Mouse (Mus musculus) ES-E14 (cell line): ENCODE measurements at regions not wholly inside any gene's neighbourhood (a gene's known extent, or its start where the extent isn't known, plus 50 kb on each side); places are given as distances from the start of the nearest gene placed in this dataset.

Source experiments
- MAFK ChIP-seq: IDR thresholded peaks from 2 replicates; pipeline ENCODE4 v1.6.1; 2014; ENCODE audit warnings: mild to moderate bottlenecking, low read depth, low read length, inconsistent platforms; ENCODE audit not compliant: insufficient read depth
- ZC3H11A ChIP-seq: IDR thresholded peaks from 2 replicates; pipeline ENCODE4 v1.6.1; 2012; ENCODE audit warnings: low read depth, mild to moderate bottlenecking, inconsistent platforms, low read length, borderline replicate concordance

DNA sequence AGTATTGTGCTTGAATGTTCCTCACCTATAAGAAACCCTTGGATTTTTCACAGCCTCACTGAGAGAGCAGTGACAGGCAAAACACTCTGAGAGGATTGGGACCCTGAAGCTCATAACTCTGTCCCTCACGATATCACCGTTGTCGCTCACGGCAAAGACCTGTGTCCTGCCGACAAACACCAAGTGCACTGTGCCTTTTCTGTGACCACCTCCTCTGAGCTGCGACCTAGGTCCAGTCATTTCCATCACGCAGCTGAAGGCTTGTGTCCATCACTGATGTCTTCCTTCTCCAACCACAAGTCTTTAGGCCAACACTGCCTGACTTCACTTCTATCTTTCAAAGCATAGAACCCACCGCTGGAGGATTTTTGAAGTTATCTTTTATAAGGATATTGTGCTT is 93.1 kb downstream of the Cbln1 start:
- no peak for TF ChIP-seq MAFK
- TF ChIP-seq ZC3H11A = no peak
